Mouse (Mus musculus): Measurements from ENCODE around the gene Slc37a3.

Slc37a3 gene

GRCm38 (mm10) chr6:39318631-39319010 is 58.9 kb downstream of the Slc37a3 start:
- peak; percentile 7 for DNase-seq (ENCODE audit: low read depth)

- DNase-seq (ENCODE audit: low read depth): no peak
These were observed 59.4 kb downstream of the Slc37a3 start for GRCm38 (mm10) chr6:39317854-39318630.

- DNase-seq (ENCODE audit: low read depth): peak; percentile 45
These were observed 61.4 kb downstream of the Slc37a3 start for GRCm38 (mm10) chr6:39316089-39316488.

- peak; percentile 11 for DNase-seq (ENCODE audit: low read depth)
These were observed 63.0 kb downstream of the Slc37a3 start for GRCm38 (mm10) chr6:39314461-39314860.

- no peak for DNase-seq (ENCODE audit: low read depth)
These were observed 65.7 kb downstream of the Slc37a3 start for GRCm38 (mm10) chr6:39311786-39312185.

- DNase-seq (ENCODE audit: low read depth): no peak
These were observed 73.1 kb downstream of the Slc37a3 start for GRCm38 (mm10) chr6:39304371-39304874.

GRCm38 (mm10) chr6:39301484-39301883 is 76.0 kb downstream of the Slc37a3 start:
- DNase-seq (ENCODE audit: low read depth): peak; percentile 74

GRCm38 (mm10) chr6:39297079-39297478 is 80.4 kb downstream of the Slc37a3 start:
- peak; percentile 56 for DNase-seq (ENCODE audit: low read depth)

GRCm38 (mm10) chr6:39296474-39296873 is 81.0 kb downstream of the Slc37a3 start:
- DNase-seq (ENCODE audit: low read depth): peak; percentile 32

- no peak for DNase-seq (ENCODE audit: low read depth)
These were observed 81.6 kb downstream of the Slc37a3 start for GRCm38 (mm10) chr6:39295727-39296411.

GRCm38 (mm10) chr6:39289721-39290120 is 87.8 kb downstream of the Slc37a3 start:
- peak; percentile 65 for DNase-seq (ENCODE audit: low read depth)

GRCm38 (mm10) chr6:39287782-39288181 is 89.7 kb downstream of the Slc37a3 start:
- no peak for DNase-seq (ENCODE audit: low read depth)

GRCm38 (mm10) chr6:39286732-39287083 is 90.8 kb downstream of the Slc37a3 start:
- no peak for DNase-seq (ENCODE audit: low read depth)

GRCm38 (mm10) chr6:39286053-39286731 is 91.3 kb downstream of the Slc37a3 start:
- no peak for DNase-seq (ENCODE audit: low read depth)

GRCm38 (mm10) chr6:39284836-39285235 is 92.6 kb downstream of the Slc37a3 start:
- no peak for DNase-seq (ENCODE audit: low read depth)

Measured in 416B (cell line).